Mouse (Mus musculus): ENCODE measurements around the gene Foxc2.

Gene Foxc2

GRCm38 (mm10) chr8:121086004-121086900 is 29.7 kb upstream of the Foxc2 start:
- DNase-seq = no peak

- DNase-seq = no peak
Observed at GRCm38 (mm10) chr8:121088281-121088680, 27.7 kb upstream of the Foxc2 start.

GRCm38 (mm10) chr8:121088871-121089630 is 26.9 kb upstream of the Foxc2 start:
- no peak for DNase-seq

- no peak for DNase-seq
Observed at GRCm38 (mm10) chr8:121089631-121090380, 26.2 kb upstream of the Foxc2 start.

- peak in 1 of 2 experiments; percentile 49 for DNase-seq
Observed at GRCm38 (mm10) chr8:121090716-121091115, 25.3 kb upstream of the Foxc2 start.

GRCm38 (mm10) chr8:121092141-121092540 is 23.8 kb upstream of the Foxc2 start:
- DNase-seq = no peak

GRCm38 (mm10) chr8:121092627-121093026 is 23.3 kb upstream of the Foxc2 start:
- DNase-seq = peak; percentile 92 to 96

GRCm38 (mm10) chr8:121093496-121093895 is 22.5 kb upstream of the Foxc2 start:
- DNase-seq = no peak

- peak; percentile 90 to 94 for DNase-seq
Observed at GRCm38 (mm10) chr8:121104049-121104818, 11.7 kb upstream of the Foxc2 start.

GRCm38 (mm10) chr8:121107668-121108656 is 8.0 kb upstream of the Foxc2 start, which contains the start of gene Mthfsd:
Gene Mthfsd (minus strand): TSS chr8:121108392.
- peak; percentile 99 for DNase-seq

- no peak for DNase-seq
Observed at GRCm38 (mm10) chr8:121108657-121109056, 7.3 kb upstream of the Foxc2 start.

- DNase-seq = peak in 1 of 2 experiments; percentile 12
Observed at GRCm38 (mm10) chr8:121111145-121111907, 4.6 kb upstream of the Foxc2 start.

- peak; percentile 98 for DNase-seq
Observed at GRCm38 (mm10) chr8:121113261-121113660, 2.7 kb upstream of the Foxc2 start.

- no peak for DNase-seq
Observed at GRCm38 (mm10) chr8:121115136-121115535, 835 bp upstream of the Foxc2 start.

- DNase-seq = no peak
Observed at GRCm38 (mm10) chr8:121116591-121117185, 717 bp downstream of the Foxc2 start.

- no peak for DNase-seq
Observed at GRCm38 (mm10) chr8:121117186-121117651, 1.2 kb downstream of the Foxc2 start.

- DNase-seq = peak in 1 of 2 experiments; percentile 35
Observed at GRCm38 (mm10) chr8:121117906-121118305, 1.9 kb downstream of the Foxc2 start.

- no peak for DNase-seq
Observed at GRCm38 (mm10) chr8:121118634-121119420, 2.9 kb downstream of the Foxc2 start.
